Mouse (Mus musculus): Measurements from ENCODE around the gene Spata31d1a. TPM values are rescaled to one million over a fixed set of nuclear protein-coding genes. Genes with fewer than 3 reads are reported as not detected.
A peak's percentile ranks its signal among the peaks of the same experiment; 100 is the strongest.

Spata31d1a gene
- polyA plus RNA-seq, 2 experiments: 0.01 to 0.06 TPM

GRCm38 (mm10) chr13:59652651-59653050 is 57.5 kb downstream of the Spata31d1a start:
- peak; percentile 45 for DNase-seq (ENCODE audit: low spot score)
- 69% methylated on average over 5 of the region's 5 CpGs for WGBS
- Histone ChIP-seq H3K9me3 (ENCODE audit: control insufficient read depth, low read length) (no peaks in the 10 kb centered on the region), H3K27me3 (ENCODE audit: control insufficient read depth, insufficient read depth, low read length) (no peaks in the 10 kb centered on the region), H3K27ac (replicated peaks; ENCODE audit: low read depth, low read length) (no peak overlapping the region), H3K4me2 (replicated peaks; ENCODE audit: low read depth, low read length, severe bottlenecking) (no peak overlapping the region), H3K9ac (ENCODE audit: low read depth, low read length, severe bottlenecking) (no peak overlapping the region), H3K4me1 (ENCODE audit: control insufficient read depth, insufficient read depth, low read length) (0 out of 2 replicates have a peak, but pooled peaks cover 3% of the 10 kb centered on the region), H3K36me3 (ENCODE audit: control insufficient read depth, insufficient read depth, low read length) (peaks cover 17% of the 10 kb centered on the region), H3K4me3 (replicated peaks; ENCODE audit: low read length) (no peak overlapping the region)
- TF ChIP-seq POLR2A (IDR thresholded peaks at IDR 0.05; ENCODE audit: borderline replicate concordance, extremely low read depth, insufficient read depth, insufficient read length): no peak
- peak; percentile 61; the same call in 1 of the 2 replicates for ATAC-seq (ENCODE audit: low FRiP score, low read depth)

Other genes with a start within 250 kb of the Spata31d1a start
- gene Agtpbp1, start 125.1 kb downstream of the Spata31d1a start, polyA plus RNA-seq (2012; rRNA removed): 13.7 and 13.9 TPM in 2 replicates
- 16.5 and 16.8 TPM in 2 replicates for gene Agtpbp1, start 125.1 kb downstream of the Spata31d1a start, polyA plus RNA-seq (2014; fragmentation: Nextera tagmentation; extraction: Ambion mirVana)
- 68.5 and 78.2 TPM in 2 replicates for gene Naa35, start 125.1 kb downstream of the Spata31d1a start, polyA plus RNA-seq (2012; rRNA removed)
- gene Naa35, start 125.1 kb downstream of the Spata31d1a start, polyA plus RNA-seq (2014; fragmentation: Nextera tagmentation; extraction: Ambion mirVana): 88.8 and 91.6 TPM in 2 replicates
- 22.4 and 27.8 TPM in 2 replicates for gene Golm1, start 34.5 kb downstream of the Spata31d1a start, polyA plus RNA-seq (2012; rRNA removed)
- 43.2 and 45.8 TPM in 2 replicates for gene Golm1, start 34.5 kb downstream of the Spata31d1a start, polyA plus RNA-seq (2014; fragmentation: Nextera tagmentation; extraction: Ambion mirVana)
- gene 4921517D22Rik, start 16.2 kb downstream of the Spata31d1a start, polyA plus RNA-seq (2012; rRNA removed): 0.12 TPM in 1 of 2 replicates, not detected in the other
- gene 4921517D22Rik, start 16.2 kb downstream of the Spata31d1a start, polyA plus RNA-seq (2014; fragmentation: Nextera tagmentation; extraction: Ambion mirVana): not detected in 2 replicates
- gene Spata31d1b, start 2.0 kb upstream of the Spata31d1a start, polyA plus RNA-seq (2012; rRNA removed): 0.04 TPM in 2 replicates
- gene Spata31d1b, start 2.0 kb upstream of the Spata31d1a start, polyA plus RNA-seq (2014; fragmentation: Nextera tagmentation; extraction: Ambion mirVana): 0.08 TPM in 1 of 2 replicates, not detected in the other
- gene Spata31d1d, start 21.4 kb upstream of the Spata31d1a start, polyA plus RNA-seq (2012; rRNA removed): 0.03 TPM in 2 replicates
- gene Spata31d1d, start 21.4 kb upstream of the Spata31d1a start, polyA plus RNA-seq (2014; fragmentation: Nextera tagmentation; extraction: Ambion mirVana): not detected in 2 replicates
- gene 1700014D04Rik, start 36.4 kb upstream of the Spata31d1a start, polyA plus RNA-seq (2012; rRNA removed): 0.05 TPM in 1 of 2 replicates, not detected in the other
- gene 1700014D04Rik, start 36.4 kb upstream of the Spata31d1a start, polyA plus RNA-seq (2014; fragmentation: Nextera tagmentation; extraction: Ambion mirVana): not detected in 2 replicates
- gene Isca1, start 59.5 kb upstream of the Spata31d1a start, polyA plus RNA-seq (2012; rRNA removed): 94.7 and 108 TPM in 2 replicates
- gene Isca1, start 59.5 kb upstream of the Spata31d1a start, polyA plus RNA-seq (2014; fragmentation: Nextera tagmentation; extraction: Ambion mirVana): 126 and 132 TPM in 2 replicates
- not detected in 2 replicates for gene Gm49354, start 71.9 kb upstream of the Spata31d1a start, polyA plus RNA-seq (2012; rRNA removed)
- not detected in 2 replicates for gene Gm49354, start 71.9 kb upstream of the Spata31d1a start, polyA plus RNA-seq (2014; fragmentation: Nextera tagmentation; extraction: Ambion mirVana)
- gene Tut7, start 112.8 kb upstream of the Spata31d1a start, polyA plus RNA-seq (2012; rRNA removed): 32.5 and 39.9 TPM in 2 replicates
- 45.9 and 51.1 TPM in 2 replicates for gene Tut7, start 112.8 kb upstream of the Spata31d1a start, polyA plus RNA-seq (2014; fragmentation: Nextera tagmentation; extraction: Ambion mirVana)